Mouse (Mus musculus) kidney, adult 11 months (tissue): ENCODE measurements around the gene Hk3.
A peak's percentile ranks its signal among the peaks of the same experiment; 100 is the strongest.

ENCODE experiments used
- DNase-seq: peaks from one replicate; pipeline ENCODE4 v3.0.0; 2022

Hk3 gene

GRCm38 (mm10) chr13:55000433-55000832 lies 20.8 kb downstream of the Hk3 start:
- no peak for DNase-seq

- DNase-seq: no peak
These were observed 23.6 kb downstream of the Hk3 start for GRCm38 (mm10) chr13:54997568-54997967.

GRCm38 (mm10) chr13:54995161-54995560 lies 26.0 kb downstream of the Hk3 start:
- no peak for DNase-seq

GRCm38 (mm10) chr13:54994576-54994975 lies 26.6 kb downstream of the Hk3 start:
- no peak for DNase-seq

GRCm38 (mm10) chr13:54992215-54992614 lies 29.0 kb downstream of the Hk3 start:
- no peak for DNase-seq

- DNase-seq: no peak
These were observed 32.9 kb downstream of the Hk3 start for GRCm38 (mm10) chr13:54988181-54988760.

- DNase-seq: no peak
These were observed 33.8 kb downstream of the Hk3 start for GRCm38 (mm10) chr13:54987405-54987804.

- DNase-seq: no peak
These were observed 37.6 kb downstream of the Hk3 start for GRCm38 (mm10) chr13:54983614-54984013.

- DNase-seq: no peak
These were observed 38.2 kb downstream of the Hk3 start for GRCm38 (mm10) chr13:54983001-54983400.

- no peak for DNase-seq
These were observed 40.2 kb downstream of the Hk3 start for GRCm38 (mm10) chr13:54980957-54981356.

GRCm38 (mm10) chr13:54978804-54979203 lies 42.4 kb downstream of the Hk3 start:
- DNase-seq: no peak

GRCm38 (mm10) chr13:54975546-54975945 lies 45.6 kb downstream of the Hk3 start:
- DNase-seq: no peak

- DNase-seq: peak; percentile 12
These were observed 50.5 kb downstream of the Hk3 start for GRCm38 (mm10) chr13:54970521-54971247.

- no peak for DNase-seq
These were observed 51.7 kb downstream of the Hk3 start for GRCm38 (mm10) chr13:54969513-54969912.

- DNase-seq: no peak
These were observed 52.5 kb downstream of the Hk3 start for GRCm38 (mm10) chr13:54968636-54969035.

- no peak for DNase-seq
These were observed 53.7 kb downstream of the Hk3 start for GRCm38 (mm10) chr13:54967501-54967900.

GRCm38 (mm10) chr13:54965256-54965655 lies 55.9 kb downstream of the Hk3 start:
- DNase-seq: no peak

GRCm38 (mm10) chr13:54960491-54960890 lies 60.7 kb downstream of the Hk3 start:
- no peak for DNase-seq

GRCm38 (mm10) chr13:54959842-54960241 lies 61.3 kb downstream of the Hk3 start:
- no peak for DNase-seq

GRCm38 (mm10) chr13:54959059-54959701 lies 62.0 kb downstream of the Hk3 start:
- no peak for DNase-seq

GRCm38 (mm10) chr13:54957281-54957680 lies 63.9 kb downstream of the Hk3 start:
- DNase-seq: no peak
